16 mouse cellular contexts compared by ENCODE assay signal in the genomic region with DNA sequence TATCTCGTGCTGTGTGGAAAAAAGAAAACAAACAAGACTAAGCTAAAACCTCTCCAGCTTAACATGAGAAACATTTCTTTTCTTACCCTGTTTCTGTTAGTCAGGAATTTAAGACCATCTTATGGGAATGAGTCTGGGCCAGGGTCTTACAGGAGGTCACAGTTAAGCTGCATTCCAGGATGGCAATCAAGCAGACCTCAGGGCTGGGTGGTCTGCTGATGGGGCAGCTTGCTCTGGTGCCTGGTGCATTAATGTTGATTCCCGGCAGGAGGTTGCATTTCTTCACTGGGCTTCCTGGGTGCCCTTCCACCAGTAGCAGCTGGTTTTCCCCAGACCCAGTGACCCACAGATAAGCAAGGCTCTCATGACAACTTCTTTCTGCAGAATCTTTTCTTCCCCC. TPM values are rescaled to one million over a fixed set of nuclear protein-coding genes. Genes with fewer than 3 reads are reported as not detected.
DNase-seq lines count a peak whose midpoint lies in the region; ATAC-seq and TF ChIP-seq lines count a peak whose summit lies in the region.
"Had no signal": no experiment of that assay in that cellular context is flagged by ENCODE, and none has a peak within 500 bp of the region (broad histone marks: within the 10 kb centered on the region; RNA-seq: fewer than 3 reads in every experiment).

No protein-coding gene starts in this region.

- H3K9ac ChIP-seq in kidney, embryonic 16.5 days (replicated peaks; ENCODE audit: low read length) = no peak overlapping the region
- H3K9ac ChIP-seq in embryonic facial prominence, embryonic 11.5 days (replicated peaks; ENCODE audit: low read length) = no peak overlapping the region
- H3K9ac ChIP-seq in liver, embryonic 11.5 days (ENCODE audit: low read depth, low read length) = no peak overlapping the region

- H3K36me3 ChIP-seq in heart, embryonic 10.5 days = no peaks in the 10 kb centered on the region
- no peaks in the 10 kb centered on the region for H3K36me3 ChIP-seq in kidney, embryonic 16.5 days (ENCODE audit: insufficient read depth, low read length)
- no peaks in the 10 kb centered on the region for H3K36me3 ChIP-seq in kidney, adult 2 months (ENCODE audit: control insufficient read depth, insufficient read depth, low read length)
- H3K36me3 ChIP-seq in embryonic facial prominence, embryonic 11.5 days (replicated peaks; ENCODE audit: control insufficient read depth, insufficient read depth, low read depth, low read length) = no peaks in the 10 kb centered on the region
- no peaks in the 10 kb centered on the region for H3K36me3 ChIP-seq in liver, embryonic 11.5 days (ENCODE audit: control insufficient read depth, insufficient read depth, low read length)

- peak overlapping the region; percentile 69 for H3K27ac ChIP-seq in heart, embryonic 10.5 days
- H3K27ac ChIP-seq in kidney, embryonic 16.5 days (ENCODE audit: low read length) = peak overlapping the region; percentile 36
- no peak overlapping the region for H3K27ac ChIP-seq in kidney, adult 2 months (ENCODE audit: insufficient read depth, low read depth, low read length)
- H3K27ac ChIP-seq in embryonic facial prominence, embryonic 11.5 days (replicated peaks; ENCODE audit: low read depth, low read length) = 0 out of 2 replicates have a peak overlapping the region, but pooled peaks have one; percentile 36
- peak overlapping the region; percentile 32; the same call in 1 of the 2 replicates for H3K27ac ChIP-seq in liver, embryonic 11.5 days (ENCODE audit: low read depth, low read length)

- no peak overlapping the region for H3K4me3 ChIP-seq in heart, embryonic 10.5 days
- H3K4me3 ChIP-seq in kidney, embryonic 16.5 days (ENCODE audit: low read length) = no peak overlapping the region
- H3K4me3 ChIP-seq in kidney, adult 2 months (ENCODE audit: insufficient read depth, low read depth, low read length) = no peak overlapping the region
- H3K4me3 ChIP-seq in embryonic facial prominence, embryonic 11.5 days (ENCODE audit: low read depth, low read length) = no peak overlapping the region
- no peak overlapping the region for H3K4me3 ChIP-seq in liver, embryonic 11.5 days (ENCODE audit: low read depth, low read length)
- H3K4me3 ChIP-seq: erythroblast, embryonic 14.5 days had no signal

- H3K4me1 ChIP-seq in heart, embryonic 10.5 days = peaks cover 44% of the 10 kb centered on the region
- H3K4me1 ChIP-seq in kidney, embryonic 16.5 days (ENCODE audit: insufficient read depth, low read length) = peaks cover 15% of the 10 kb centered on the region
- H3K4me1 ChIP-seq in kidney, adult 2 months (ENCODE audit: control insufficient read depth, insufficient read depth, low read length) = no peaks in the 10 kb centered on the region
- H3K4me1 ChIP-seq in embryonic facial prominence, embryonic 11.5 days (ENCODE audit: control insufficient read depth, insufficient read depth, low read length) = no peaks in the 10 kb centered on the region
- H3K4me1 ChIP-seq in liver, embryonic 11.5 days (replicated peaks; ENCODE audit: control insufficient read depth, insufficient read depth, low read length) = no peaks in the 10 kb centered on the region; the same call in 1 of the 2 replicates

- no peaks in the 10 kb centered on the region for H3K27me3 ChIP-seq in heart, embryonic 10.5 days (ENCODE audit: insufficient read depth, poor library complexity, severe bottlenecking)
- no peaks in the 10 kb centered on the region for H3K27me3 ChIP-seq in kidney, embryonic 16.5 days (ENCODE audit: insufficient read depth, low read length)
- no peaks in the 10 kb centered on the region for H3K27me3 ChIP-seq in kidney, adult 2 months (replicated peaks; ENCODE audit: control insufficient read depth, insufficient read depth, low read length)
- no peaks in the 10 kb centered on the region for H3K27me3 ChIP-seq in embryonic facial prominence, embryonic 11.5 days (ENCODE audit: control insufficient read depth, insufficient read depth, low read length)
- no peaks in the 10 kb centered on the region for H3K27me3 ChIP-seq in liver, embryonic 11.5 days (replicated peaks; ENCODE audit: control insufficient read depth, insufficient read depth, low read length)

- no peak for DNase-seq in heart, embryonic 10.5 days (ENCODE audit: low spot score)
- no peak for DNase-seq in heart, postnatal 4 days
- no peak for DNase-seq in kidney, adult 2 months
- DNase-seq in embryonic facial prominence, embryonic 11.5 days (ENCODE audit: low spot score) = peak; percentile 54
- DNase-seq in liver, embryonic 11.5 days (ENCODE audit: low spot score) = no peak
- no peak for DNase-seq in thymus, postnatal 36 days
- no peak for DNase-seq in frontal cortex, postnatal 14 days (ENCODE audit: low spot score in 2 of 2)
- DNase-seq: adrenal gland, adult 8-10 months; cerebellum, postnatal 10 days; layer of hippocampus, adult 9-11 months; left cerebral cortex, postnatal 4 days; thymus, postnatal 14 days had no signal

- H3K9me3 ChIP-seq in heart, embryonic 10.5 days = no peaks in the 10 kb centered on the region
- H3K9me3 ChIP-seq in kidney, embryonic 16.5 days (ENCODE audit: low read length) = no peaks in the 10 kb centered on the region
- no peaks in the 10 kb centered on the region for H3K9me3 ChIP-seq in embryonic facial prominence, embryonic 11.5 days (replicated peaks; ENCODE audit: control insufficient read depth, low read length)
- H3K9me3 ChIP-seq in liver, embryonic 11.5 days (ENCODE audit: control insufficient read depth, low read length) = no peaks in the 10 kb centered on the region

- no peak for TF ChIP-seq CTCF in kidney, adult 2 months (conservative IDR thresholded peaks at IDR 0.05; ENCODE audit: insufficient read depth, insufficient read length, low read depth, low read length)

- 0 out of 2 replicates have a peak, but pooled peaks have one; percentile 59 for ATAC-seq in kidney, embryonic 16.5 days (ENCODE audit: low FRiP score, low TSS enrichment)
- no peak for ATAC-seq in embryonic facial prominence, embryonic 11.5 days (replicated peaks; ENCODE audit: insufficient number of reproducible peaks, low FRiP score, low TSS enrichment, low read depth)
- ATAC-seq in liver, embryonic 11.5 days (replicated peaks; ENCODE audit: low FRiP score) = no peak
- ATAC-seq: intestine, embryonic 16.5 days had no signal

- WGBS in heart, embryonic 10.5 days = 16% methylated on average over 2 of the region's 2 CpGs
- 18% methylated on average over 2 of the region's 2 CpGs for WGBS in kidney, embryonic 16.5 days
- 36% methylated on average over 2 of the region's 2 CpGs for WGBS in kidney, adult 2 months
- WGBS in embryonic facial prominence, embryonic 11.5 days = 25% methylated on average over 2 of the region's 2 CpGs
- WGBS in liver, embryonic 11.5 days = 34% methylated on average over 2 of the region's 2 CpGs

- no peak for TF ChIP-seq POLR2A in kidney, adult 2 months (IDR thresholded peaks at IDR 0.05; ENCODE audit: low read depth, low read length)

- no peak overlapping the region for H3K4me2 ChIP-seq in kidney, embryonic 16.5 days (replicated peaks; ENCODE audit: low read depth, low read length)
- H3K4me2 ChIP-seq in embryonic facial prominence, embryonic 11.5 days (ENCODE audit: low read depth, low read length) = no peak overlapping the region
- H3K4me2 ChIP-seq in liver, embryonic 11.5 days = no peak overlapping the region

RNA-seq across cellular contexts. Expression of a gene that starts 21.0 kb away (rescaled TPM):
- 0.97 and 2.1 TPM in 2 replicates for polyA plus RNA-seq in heart, embryonic 10.5 days (2016; fragmentation: Nextera tagmentation; extraction: Ambion mirVana)
- under 1 TPM; 0.20 to 0.38 TPM for total RNA-seq in heart, postnatal 4 days (2021)
- 0.64 and 0.66 TPM in 2 replicates for polyA plus RNA-seq in kidney, embryonic 16.5 days (2015; fragmentation: Nextera tagmentation; extraction: Ambion mirVana)
- polyA plus RNA-seq in kidney, adult 2 months (2012; rRNA removed) = not detected in 2 replicates
- 0.22 and 0.27 TPM in 2 replicates for polyA plus RNA-seq in embryonic facial prominence, embryonic 11.5 days (2014; fragmentation: Nextera tagmentation; extraction: Ambion mirVana)
- 0.14 TPM in 1 of 2 replicates, not detected in the other for polyA plus RNA-seq in liver, embryonic 11.5 days (2014; fragmentation: Nextera tagmentation; extraction: Ambion mirVana)
- total RNA-seq: adrenal gland, adult 8-10 months; heart, postnatal 10 days; left cerebral cortex, postnatal 4 days had no signal
- polyA plus RNA-seq: erythroblast, embryonic 14.5 days; intestine, embryonic 16.5 days had no signal

RNA-seq across cellular contexts. Expression of a gene that starts 21.6 kb away (rescaled TPM):
- 1.2 and 1.7 TPM in 2 replicates for polyA plus RNA-seq in heart, embryonic 10.5 days (2016; fragmentation: Nextera tagmentation; extraction: Ambion mirVana)
- under 1 TPM; 0.16 to 0.19 TPM for total RNA-seq in heart, postnatal 4 days (2021)
- 0.12 and 0.14 TPM in 2 replicates for polyA plus RNA-seq in kidney, embryonic 16.5 days (2015; fragmentation: Nextera tagmentation; extraction: Ambion mirVana)
- not detected in 2 replicates for polyA plus RNA-seq in kidney, adult 2 months (2012; rRNA removed)
- polyA plus RNA-seq in embryonic facial prominence, embryonic 11.5 days (2014; fragmentation: Nextera tagmentation; extraction: Ambion mirVana) = 1.4 TPM in 2 replicates
- 0.44 and 0.45 TPM in 2 replicates for polyA plus RNA-seq in liver, embryonic 11.5 days (2014; fragmentation: Nextera tagmentation; extraction: Ambion mirVana)
- polyA plus RNA-seq: erythroblast, embryonic 14.5 days had no signal

RNA-seq across cellular contexts. Expression of a gene that starts 48.4 kb away (rescaled TPM):
- polyA plus RNA-seq in heart, embryonic 10.5 days (2016; fragmentation: Nextera tagmentation; extraction: Ambion mirVana) = 17.8 and 29.1 TPM in 2 replicates
- total RNA-seq in heart, postnatal 4 days (2021) = 1 to 10 TPM; 1.2 to 1.4 TPM
- 15.9 and 17.5 TPM in 2 replicates for polyA plus RNA-seq in kidney, embryonic 16.5 days (2015; fragmentation: Nextera tagmentation; extraction: Ambion mirVana)
- 0.14 TPM in 1 of 2 replicates, not detected in the other for polyA plus RNA-seq in kidney, adult 2 months (2012; rRNA removed)
- polyA plus RNA-seq in embryonic facial prominence, embryonic 11.5 days (2014; fragmentation: Nextera tagmentation; extraction: Ambion mirVana) = 9.1 and 10.5 TPM in 2 replicates
- 1.7 and 1.9 TPM in 2 replicates for polyA plus RNA-seq in liver, embryonic 11.5 days (2014; fragmentation: Nextera tagmentation; extraction: Ambion mirVana)
- polyA plus RNA-seq: erythroblast, embryonic 14.5 days had no signal

RNA-seq across cellular contexts. Expression of a gene that starts 49.2 kb away (rescaled TPM):
- polyA plus RNA-seq in heart, embryonic 10.5 days (2016; fragmentation: Nextera tagmentation; extraction: Ambion mirVana) = 3.9 and 4.3 TPM in 2 replicates
- 1 to 10 TPM; 3.4 to 3.7 TPM for total RNA-seq in heart, postnatal 4 days (2021)
- polyA plus RNA-seq in kidney, embryonic 16.5 days (2015; fragmentation: Nextera tagmentation; extraction: Ambion mirVana) = 1.8 and 2.4 TPM in 2 replicates
- 0.11 TPM in 1 of 2 replicates, not detected in the other for polyA plus RNA-seq in kidney, adult 2 months (2012; rRNA removed)
- polyA plus RNA-seq in embryonic facial prominence, embryonic 11.5 days (2014; fragmentation: Nextera tagmentation; extraction: Ambion mirVana) = 0.17 and 0.21 TPM in 2 replicates
- 0.69 and 1.0 TPM in 2 replicates for polyA plus RNA-seq in liver, embryonic 11.5 days (2014; fragmentation: Nextera tagmentation; extraction: Ambion mirVana)
- total RNA-seq: adrenal gland, adult 8-10 months; left cerebral cortex, postnatal 4 days had no signal
- polyA plus RNA-seq: erythroblast, embryonic 14.5 days had no signal
